Mouse (Mus musculus): ENCODE data around the gene 6720489N17Rik.
"Not testable (repeated sequence)": the region's sequence is repeated elsewhere in the genome, so short reads cannot be mapped to it uniquely, and the experiment has no call there.

6720489N17Rik gene

DNA sequence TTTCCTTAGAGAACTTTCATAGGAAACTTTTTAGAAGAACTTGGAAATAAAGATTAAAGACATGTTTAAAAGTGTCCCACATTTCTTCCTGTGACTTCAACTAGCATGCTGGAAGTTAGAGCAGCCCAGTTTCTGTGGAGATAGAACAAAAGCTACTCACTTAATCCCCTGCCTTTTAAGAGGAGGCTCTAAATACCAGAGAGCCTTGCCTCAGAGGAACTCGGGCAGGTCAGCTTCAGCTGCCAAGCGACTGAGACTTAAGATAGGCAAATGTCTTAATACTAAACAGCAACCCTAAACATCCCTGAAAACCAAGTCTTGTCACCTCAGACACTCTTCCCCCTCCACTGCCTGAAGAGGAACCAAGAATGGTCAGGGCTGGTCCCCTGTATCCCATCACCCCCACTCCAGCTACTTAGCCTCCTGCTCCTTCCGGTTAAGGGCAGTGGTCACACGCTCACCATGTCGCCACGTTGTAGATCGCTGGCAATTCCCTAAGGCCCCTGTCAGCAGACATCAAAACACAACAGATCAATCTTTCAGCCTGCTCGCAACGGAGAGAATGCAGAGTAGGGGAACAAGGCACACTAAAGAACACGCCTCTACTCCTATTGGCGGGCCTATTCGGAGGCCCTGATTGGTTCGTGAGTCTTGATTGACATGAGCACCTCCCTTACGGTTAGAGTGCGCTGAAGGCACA lies at the start of gene 6720489N17Rik:
TSS of gene 6720489N17Rik (minus strand) at position 606 of the 700 bp plus-strand sequence.
- peak; percentile 72 for DNase-seq (ENCODE audit: low spot score)

- DNase-seq (ENCODE audit: low spot score) = no peak
Measured at GRCm38 (mm10) chr13:62653369-62653743, 29.4 kb upstream of the 6720489N17Rik start.

DNA sequence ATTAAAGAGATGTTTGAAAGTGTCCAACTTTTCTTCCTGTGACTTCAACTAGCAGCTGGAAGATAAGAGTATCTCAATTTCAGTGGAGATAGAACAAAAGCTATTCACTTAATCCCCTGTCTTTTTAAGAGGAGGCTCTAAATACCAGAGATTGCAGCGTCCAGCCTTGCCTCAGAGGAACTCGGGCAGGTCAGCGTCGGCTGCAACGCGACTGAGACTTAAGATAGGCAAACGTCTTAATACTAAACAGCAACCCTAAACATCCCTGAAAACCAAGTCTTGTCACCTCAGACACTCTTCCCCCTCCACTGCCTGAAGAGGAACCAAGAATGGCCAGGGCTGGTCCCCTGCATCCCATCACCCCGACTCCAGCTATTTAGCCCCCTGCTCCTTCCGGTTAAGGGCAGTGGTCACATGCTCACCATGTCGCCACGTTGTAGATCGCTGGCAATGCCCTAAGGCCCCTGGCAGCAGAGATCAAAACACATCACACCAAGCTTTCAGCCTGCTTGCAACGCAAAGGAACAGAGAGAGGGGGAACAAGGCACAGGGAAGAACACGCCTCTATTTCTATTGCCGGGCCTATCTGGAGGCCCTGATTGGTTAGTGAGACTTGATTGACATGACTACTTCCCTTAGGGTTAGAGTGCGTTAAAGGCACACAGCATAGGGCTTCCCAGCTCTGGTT lies 28.8 kb upstream of the 6720489N17Rik start:
- peak; percentile 84 for DNase-seq (ENCODE audit: low spot score)

DNA sequence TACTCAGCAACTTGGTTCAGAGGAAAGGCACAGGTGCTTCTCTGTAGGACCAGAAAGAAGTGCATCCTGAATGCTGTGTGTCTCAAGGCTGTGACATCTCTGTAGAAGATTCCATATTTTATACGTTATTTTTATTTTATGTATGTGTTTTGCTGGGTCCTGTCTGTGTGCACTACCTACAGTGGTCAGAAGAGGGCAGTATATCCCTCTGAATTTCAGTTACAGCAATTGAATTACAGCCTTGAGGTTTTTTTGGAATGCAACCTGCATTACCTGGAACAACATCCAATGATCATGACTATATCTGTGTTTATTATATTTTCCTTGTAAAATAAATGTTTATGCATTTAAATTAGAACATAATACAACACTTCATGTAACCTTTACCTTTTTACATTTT lies 3.1 kb upstream of the 6720489N17Rik start:
- DNase-seq (ENCODE audit: low spot score) = not testable (repeated sequence)

DNA sequence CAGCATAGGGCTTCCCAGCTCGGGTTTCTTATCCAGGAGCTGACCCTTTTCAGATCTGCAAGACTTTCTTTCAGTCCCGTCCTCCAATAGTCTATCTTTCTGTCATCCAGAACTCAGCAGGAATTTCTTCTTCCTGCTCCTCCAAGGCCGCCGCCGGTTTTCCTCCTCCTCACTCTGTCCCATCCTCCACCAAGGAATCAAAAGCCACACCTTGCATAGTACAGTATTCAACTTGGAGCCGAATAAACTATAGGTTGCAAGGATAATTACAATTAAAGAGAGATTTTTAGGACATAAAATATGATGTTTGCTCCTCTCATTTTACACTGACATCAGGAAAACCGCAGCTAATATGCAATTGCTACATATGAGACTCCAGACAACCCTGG lies 289 bp upstream of the 6720489N17Rik start:
- not testable (repeated sequence) for DNase-seq (ENCODE audit: low spot score)

DNA sequence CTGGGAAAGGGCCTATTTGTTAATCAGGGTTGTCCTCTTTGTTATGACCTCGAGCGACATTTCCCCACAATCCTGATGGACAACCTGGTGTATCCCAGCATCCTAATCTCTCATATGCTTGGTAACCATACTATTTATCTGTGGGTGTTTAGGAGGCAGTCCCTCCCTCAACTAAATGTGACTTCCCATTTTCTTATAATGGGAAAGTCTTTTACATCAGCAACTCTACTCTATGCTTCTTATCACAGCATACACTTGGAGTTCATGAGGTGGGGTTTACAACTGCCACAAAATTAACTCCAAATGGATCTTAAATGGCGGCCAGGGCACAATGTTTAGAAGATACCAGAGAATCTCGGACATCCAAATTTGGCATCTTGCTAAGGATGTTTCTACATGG lies 6.5 kb downstream of the 6720489N17Rik start:
- DNase-seq (ENCODE audit: low spot score) = not testable (repeated sequence)

DNA sequence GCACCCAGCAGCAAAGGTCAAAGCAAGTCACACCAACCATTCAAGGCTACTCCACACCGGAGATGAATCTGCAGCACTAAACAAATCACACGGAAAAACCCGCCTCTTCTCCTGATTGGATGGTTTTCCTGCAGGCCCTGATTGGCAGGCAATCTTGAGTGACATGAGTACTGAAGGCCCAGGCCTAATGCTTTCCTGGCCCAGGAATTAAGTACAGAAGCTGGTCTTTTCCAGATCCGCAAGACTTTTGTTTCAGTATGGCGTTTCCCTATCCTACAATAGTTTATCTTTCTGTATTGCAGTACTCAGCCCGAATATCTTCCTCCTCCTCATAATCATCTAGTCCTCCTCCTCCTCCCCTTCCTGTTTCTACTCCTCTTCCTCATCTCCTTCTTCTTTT lies 52.9 kb downstream of the 6720489N17Rik start, which contains the start of gene Zfp934:
TSS of gene Zfp934 (minus strand) at position 101 of the 400 bp plus-strand sequence.
- DNase-seq (ENCODE audit: low spot score) = not testable (repeated sequence)

DNA sequence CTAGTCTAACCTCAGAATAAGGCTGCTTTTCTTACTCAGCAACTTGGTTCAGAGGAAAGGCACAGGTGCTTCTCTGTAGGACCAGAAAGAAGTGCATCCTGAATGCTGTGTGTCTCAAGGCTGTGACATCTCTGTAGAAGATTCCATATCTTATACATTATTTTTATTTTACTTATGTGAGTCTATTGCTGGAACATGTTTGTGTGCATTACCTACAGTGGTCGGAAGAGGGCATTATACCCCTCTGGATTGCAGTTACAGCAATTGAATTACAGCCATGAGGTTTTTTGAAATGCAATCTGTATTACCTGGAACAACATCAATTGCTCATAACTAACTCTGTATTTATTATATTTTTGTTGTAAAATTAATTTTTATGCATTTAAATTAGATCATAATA lies 62.3 kb downstream of the 6720489N17Rik start:
- not testable (repeated sequence) for DNase-seq (ENCODE audit: low spot score)

- peak; percentile 75 for DNase-seq (ENCODE audit: low spot score)
Measured at GRCm38 (mm10) chr13:62558189-62559110, 65.5 kb downstream of the 6720489N17Rik start, which contains the start of gene Zfp935. Gene Zfp935 (minus strand): TSS chr13:62558511.
